Mouse (Mus musculus) bone marrow, adult 2 months (tissue): ENCODE measurements around the gene Ascc1.

Experiments
- CTCF ChIP-seq: fragments of 200-500 bp; IDR thresholded peaks from 2 replicates; pipeline ENCODE4 v1.5.1; 2011; ENCODE audit warnings: low read length, control low read depth; ENCODE audit not compliant: control insufficient read depth, insufficient read depth
- POLR2A ChIP-seq: fragments of 200-500 bp; IDR thresholded peaks from 2 replicates; pipeline ENCODE4 v1.6.1; 2011; ENCODE audit warnings: low read depth, mild to moderate bottlenecking, control low read depth, low read length, borderline replicate concordance; ENCODE audit not compliant: control insufficient read depth

- no peak for TF ChIP-seq CTCF
- TF ChIP-seq POLR2A, result no peak
Measured at GRCm38 (mm10) chr10:59978401-59978800, 24.2 kb upstream of the Ascc1 start.
